Mouse (Mus musculus): Measurements from ENCODE around the gene Accs. TPM values are rescaled to one million over a fixed set of nuclear protein-coding genes. Genes with fewer than 3 reads are reported as not detected.

The Accs gene
- total RNA-seq, 1 experiment from 2014 or later: 17.6 TPM

Other genes with a start within 250 kb of the Accs start
- gene Alx4, start 207.6 kb downstream of the Accs start, total RNA-seq (2017): not detected in 2 replicates
- gene Ext2, start 27.4 kb downstream of the Accs start, total RNA-seq (2017): 35.6 and 41.4 TPM in 2 replicates
- gene Accsl, start 19.2 kb upstream of the Accs start, total RNA-seq (2017): not detected in 2 replicates
- not detected in 2 replicates for gene Gm13889, start 107.3 kb upstream of the Accs start, total RNA-seq (2017)
- gene Gm27027, start 146.4 kb upstream of the Accs start, total RNA-seq (2017): not detected in 2 replicates
- gene Alkbh3, start 160.9 kb upstream of the Accs start, total RNA-seq (2017): 29.3 and 39.2 TPM in 2 replicates